Mouse (Mus musculus) liver, embryonic 12.5 days (tissue): ENCODE data around the gene Rps9. TPM values are rescaled to one million over a fixed set of nuclear protein-coding genes. Genes with fewer than 3 reads are reported as not detected.
"Not testable (repeated sequence)": the region's sequence is repeated elsewhere in the genome, so short reads cannot be mapped to it uniquely, and the experiment has no call there.

Experiments
- ATAC-seq: fragments of 200-750 bp; cut with Nextera tagmentation; 2 replicates; pipeline ENCODE4 v1.8.0; 2017; ENCODE audit warnings: moderate number of reproducible peaks, mild to moderate bottlenecking, moderate library complexity
- H3K27ac ChIP-seq: fragments of 300-500 bp; sonication (generic); 2 replicates; pipeline ENCODE4 v1.5.1; 2016; ENCODE audit warnings: mild to moderate bottlenecking
- H3K27me3 ChIP-seq: fragments of 300-500 bp; sonication (generic); replicated peaks from 2 replicates; pipeline ENCODE4 v1.6.1; 2016; ENCODE audit warnings: mild to moderate bottlenecking, moderate library complexity
- H3K36me3 ChIP-seq: fragments of 300-500 bp; sonication (generic); 2 replicates; pipeline ENCODE4 v1.6.1; 2016; ENCODE audit warnings: mild to moderate bottlenecking, moderate library complexity
- H3K4me1 ChIP-seq: fragments of 300-500 bp; sonication (generic); 2 replicates; pipeline ENCODE4 v1.6.1; 2016
- H3K4me2 ChIP-seq: fragments of 300-500 bp; sonication (generic); 2 replicates; pipeline ENCODE4 v1.6.1; 2016; ENCODE audit warnings: mild to moderate bottlenecking, moderate library complexity
- H3K4me3 ChIP-seq: fragments of 300-500 bp; sonication (generic); 2 replicates; pipeline ENCODE4 v1.5.1; 2016; ENCODE audit warnings: mild to moderate bottlenecking, moderate library complexity
- H3K9ac ChIP-seq: fragments of 300-500 bp; sonication (generic); 2 replicates; pipeline ENCODE4 v1.6.1; 2016; ENCODE audit warnings: mild to moderate bottlenecking, moderate library complexity
- H3K9me3 ChIP-seq: fragments of 300-500 bp; sonication (generic); replicated peaks from 2 replicates; pipeline ENCODE4 v1.6.1; 2016; ENCODE audit warnings: mild to moderate bottlenecking, moderate library complexity
- WGBS: fragments of 180-500 bp; shearing (Covaris S2); methylation state at CpG from one replicate; pipeline ENCODE4 v1.1.7; 2016; ENCODE audit not compliant: insufficient replicate concordance; 5-methylcytosine and 5-hydroxymethylcytosine counted together
- polyA plus RNA-seq: library from polyadenylated mRNA; unstranded; fragments of >200 nt; fragmentation: Nextera tagmentation; extraction: Ambion mirVana; gene quantifications from 2 replicates; pipeline ENCODE4 v1.2.1, GENCODE M21; 2016

Rps9 gene
- polyA plus RNA-seq, 1 experiment from 2014 or later = 1,310 TPM

DNA sequence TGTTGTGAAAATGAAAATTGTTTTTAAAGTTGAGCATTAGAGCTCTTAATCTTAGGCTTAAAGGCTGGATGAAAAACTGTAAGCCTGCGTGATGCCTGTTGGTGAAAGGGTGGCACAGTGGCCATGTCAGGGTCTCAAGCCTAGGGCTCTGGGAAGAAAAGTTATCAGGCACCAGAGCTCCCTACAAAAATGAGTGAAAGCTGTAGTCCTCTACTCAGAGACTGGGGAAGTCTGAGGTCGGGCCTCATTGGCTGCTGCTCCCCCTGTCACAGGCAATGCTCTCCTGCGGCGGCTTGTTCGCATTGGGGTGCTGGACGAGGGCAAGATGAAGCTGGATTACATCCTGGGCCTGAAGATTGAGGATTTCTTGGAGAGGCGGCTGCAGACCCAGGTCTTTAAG, 1.7 kb downstream of the Rps9 start:
- 4% methylated on average over 7 of the region's 7 CpGs for WGBS
- Histone ChIP-seq H3K27ac (peak overlapping the region; percentile 95), H3K4me2 (peak overlapping the region; percentile 76), H3K4me1 (peaks cover 33% of the 10 kb centered on the region), H3K36me3 (peaks cover 46% of the 10 kb centered on the region), H3K4me3 (peak overlapping the region; percentile 91), H3K9ac (peak overlapping the region; percentile 94)
- not testable (repeated sequence) for ATAC-seq, H3K27me3 ChIP-seq, H3K9me3 ChIP-seq

- Histone ChIP-seq H3K27me3 (no peaks in the 10 kb centered on the region), H3K4me3 (peak overlapping the region; percentile 91), H3K36me3 (peaks cover 45% of the 10 kb centered on the region), H3K4me1 (peaks cover 33% of the 10 kb centered on the region), H3K27ac (peak overlapping the region; percentile 95), H3K9ac (peak overlapping the region; percentile 94), H3K4me2 (peak overlapping the region; percentile 76), H3K9me3 (no peaks in the 10 kb centered on the region)
- whole genome bisulfite sequencing = 17% methylated on average over 6 of the region's 6 CpGs
- no peak for ATAC-seq
Observed at GRCm38 (mm10) chr7:3705911-3706310, 2.1 kb downstream of the Rps9 start.

- ATAC-seq = no peak
- WGBS = 30% methylated on average over 11 of the region's 11 CpGs
- H3K9me3 ChIP-seq = no peaks in the 10 kb centered on the region
- H3K4me2 ChIP-seq = peak overlapping the region; percentile 76
- H3K27ac ChIP-seq = peak overlapping the region; percentile 95
- H3K9ac ChIP-seq = peak overlapping the region; percentile 94
- H3K4me1 ChIP-seq = peaks cover 33% of the 10 kb centered on the region
- no peaks in the 10 kb centered on the region for H3K27me3 ChIP-seq
- peak overlapping the region; percentile 91 for H3K4me3 ChIP-seq
- H3K36me3 ChIP-seq = peaks cover 41% of the 10 kb centered on the region
Observed at GRCm38 (mm10) chr7:3706343-3706934, 2.6 kb downstream of the Rps9 start.

GRCm38 (mm10) chr7:3707027-3707426, 3.2 kb downstream of the Rps9 start:
- Histone ChIP-seq H3K9me3 (no peaks in the 10 kb centered on the region), H3K4me2 (peak overlapping the region; percentile 76), H3K4me1 (peaks cover 33% of the 10 kb centered on the region), H3K9ac (0 out of 2 replicates have a peak overlapping the region, but pooled peaks have one; percentile 94), H3K27ac (peak overlapping the region; percentile 95), H3K36me3 (peaks cover 41% of the 10 kb centered on the region), H3K4me3 (peak overlapping the region; percentile 91; the same call in 1 of the 2 replicates), H3K27me3 (no peaks in the 10 kb centered on the region)
- 23% methylated on average over 4 of the region's 4 CpGs for WGBS
- no peak for ATAC-seq

- Histone ChIP-seq H3K9ac (no peak overlapping the region), H3K4me1 (peaks cover 30% of the 10 kb centered on the region), H3K4me2 (no peak overlapping the region), H3K36me3 (peaks cover 41% of the 10 kb centered on the region), H3K4me3 (no peak overlapping the region), H3K27ac (peak overlapping the region; percentile 49; the same call in 1 of the 2 replicates), H3K9me3 (no peaks in the 10 kb centered on the region), H3K27me3 (no peaks in the 10 kb centered on the region)
- peak; percentile 17; the same call in 1 of the 2 replicates for ATAC-seq
- WGBS = 19% methylated on average over 7 of the region's 7 CpGs
Observed at GRCm38 (mm10) chr7:3707568-3708413, 4.0 kb downstream of the Rps9 start.

DNA sequence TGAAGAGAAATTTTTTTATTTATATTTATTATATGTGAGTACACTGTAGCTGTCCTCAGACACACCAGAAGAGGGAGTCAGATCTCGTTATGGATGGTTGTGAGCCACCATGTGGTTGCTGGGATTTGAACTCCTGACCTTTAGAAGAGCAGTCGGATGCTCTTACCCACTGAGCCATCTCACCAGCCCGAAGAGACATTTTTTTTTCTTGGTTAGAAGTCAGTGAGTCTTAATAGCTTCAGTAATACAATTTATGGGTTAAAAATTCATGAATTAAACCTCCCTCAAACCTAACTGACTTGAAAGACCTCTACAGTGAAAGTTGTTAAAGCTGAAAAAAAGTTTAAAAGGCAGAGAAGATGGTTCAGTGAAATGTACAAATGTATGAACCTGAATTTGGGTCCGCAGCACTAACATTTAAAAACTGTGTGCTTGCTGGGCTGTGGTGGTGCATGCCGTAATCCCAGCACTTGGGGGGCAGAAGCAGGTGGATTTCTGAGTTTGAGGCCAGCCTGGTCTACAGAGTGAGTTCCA, 4.7 kb downstream of the Rps9 start:
- H3K4me1 ChIP-seq = peaks cover 23% of the 10 kb centered on the region
- peak overlapping the region; percentile 49 for H3K27ac ChIP-seq
- H3K9ac ChIP-seq, H3K9me3 ChIP-seq, H3K4me3 ChIP-seq, H3K4me2 ChIP-seq, H3K27me3 ChIP-seq, ATAC-seq: not testable (repeated sequence)
- peaks cover 41% of the 10 kb centered on the region for H3K36me3 ChIP-seq
- WGBS = 30% methylated on average over 5 of the region's 5 CpGs

DNA sequence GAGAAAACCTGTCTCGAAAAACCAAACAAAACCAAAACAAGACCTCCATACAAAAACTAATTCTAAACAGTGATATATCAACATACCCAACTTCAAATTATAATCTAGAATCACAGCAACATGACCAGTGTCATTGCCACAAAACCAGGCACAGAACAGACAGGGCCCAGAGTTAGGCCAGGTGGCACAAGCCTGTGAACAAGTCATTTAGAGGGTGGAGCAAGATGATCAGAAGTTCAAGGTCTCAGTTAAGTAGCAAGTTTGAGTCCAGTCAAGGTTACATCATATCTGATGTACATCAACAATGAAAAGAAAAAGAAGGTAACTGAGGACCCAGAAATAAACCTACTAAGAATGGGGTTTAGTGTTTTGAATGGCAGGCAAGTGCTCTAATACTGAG, 5.2 kb downstream of the Rps9 start:
- H3K4me1 ChIP-seq = peaks cover 23% of the 10 kb centered on the region
- no peak overlapping the region for H3K4me2 ChIP-seq
- no peak overlapping the region for H3K4me3 ChIP-seq
- no peaks in the 10 kb centered on the region for H3K9me3 ChIP-seq
- 67% methylated on average over 1 of the region's 1 CpGs for WGBS
- no peak for ATAC-seq
- H3K36me3 ChIP-seq = peaks cover 41% of the 10 kb centered on the region
- peak overlapping the region; percentile 30; the same call in 1 of the 2 replicates for H3K27ac ChIP-seq
- H3K27me3 ChIP-seq = no peaks in the 10 kb centered on the region
- no peak overlapping the region for H3K9ac ChIP-seq

DNA sequence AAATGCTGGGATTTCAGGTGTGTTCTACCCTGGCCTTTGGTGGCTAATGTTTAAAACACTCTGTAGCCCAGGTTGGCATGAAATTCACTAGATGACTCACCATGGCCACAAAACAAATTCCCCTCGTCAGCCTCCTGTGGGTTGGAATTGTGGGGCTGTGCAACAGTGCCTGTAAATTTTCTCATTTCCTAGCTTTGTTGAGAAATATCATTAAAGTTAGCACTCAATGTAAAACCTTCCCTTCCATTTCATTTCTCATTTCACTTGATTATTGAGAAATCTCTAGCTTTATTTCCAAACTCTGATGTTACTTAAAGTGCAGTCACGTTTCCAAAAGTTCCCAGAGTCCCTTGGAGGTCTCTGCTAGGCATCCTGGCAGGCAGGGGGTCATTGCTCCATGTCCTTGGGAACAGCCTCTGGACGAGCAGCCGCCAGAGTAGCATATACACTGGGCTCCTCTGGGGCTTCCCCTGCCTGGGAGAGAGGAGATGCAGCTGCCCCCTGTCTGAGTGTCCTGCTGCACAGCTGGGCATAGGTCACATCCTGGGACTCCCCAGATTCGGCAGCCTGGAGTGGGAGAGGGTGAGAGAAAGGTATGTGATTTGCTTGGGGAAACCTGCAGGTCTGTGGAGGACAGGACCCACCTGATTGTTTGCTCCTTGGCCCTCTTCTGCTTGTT, 8.6 kb downstream of the Rps9 start:
- Histone ChIP-seq H3K9ac (no peak overlapping the region), H3K36me3 (peaks cover 8% of the 10 kb centered on the region), H3K9me3 (no peaks in the 10 kb centered on the region), H3K4me1 (no peaks in the 10 kb centered on the region), H3K4me3 (no peak overlapping the region), H3K27ac (no peak overlapping the region), H3K4me2 (no peak overlapping the region), H3K27me3 (no peaks in the 10 kb centered on the region)
- no peak for ATAC-seq
- WGBS = 42% methylated on average over 5 of the region's 5 CpGs

GRCm38 (mm10) chr7:3715249-3715648, 11.5 kb downstream of the Rps9 start:
- Histone ChIP-seq H3K4me3 (no peak overlapping the region), H3K9ac (no peak overlapping the region), H3K27me3 (no peaks in the 10 kb centered on the region), H3K27ac (no peak overlapping the region), H3K4me2 (no peak overlapping the region), H3K9me3 (no peaks in the 10 kb centered on the region), H3K36me3 (no peaks in the 10 kb centered on the region), H3K4me1 (no peaks in the 10 kb centered on the region)
- ATAC-seq = no peak
- WGBS = 16% methylated on average over 1 of the region's 1 CpGs

DNA sequence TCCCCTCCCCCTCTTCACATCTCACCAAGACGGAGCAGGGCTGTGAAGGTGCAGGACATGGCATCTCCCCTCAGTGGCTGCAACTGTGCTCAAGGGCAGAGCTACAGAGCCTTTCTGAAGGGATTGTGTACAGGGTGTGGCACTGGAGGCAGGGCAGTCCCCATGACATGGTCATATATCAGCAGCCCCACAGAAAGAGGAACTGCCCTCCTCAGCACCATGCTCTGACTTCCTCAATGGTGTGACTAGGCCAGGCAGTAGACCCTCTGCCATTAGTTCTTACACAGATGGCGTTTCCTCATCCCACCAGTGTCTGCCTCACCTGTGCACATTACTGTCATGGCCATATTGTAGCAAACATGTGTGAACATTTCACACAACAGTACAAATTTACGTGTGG, 16.5 kb downstream of the Rps9 start, which contains the start of gene Pirb:
Gene Pirb (minus strand): TSS at position 124 of the 400 bp plus-strand sequence.
- H3K9ac ChIP-seq, H3K4me3 ChIP-seq, H3K4me1 ChIP-seq, H3K36me3 ChIP-seq, H3K9me3 ChIP-seq, H3K4me2 ChIP-seq, ATAC-seq, H3K27ac ChIP-seq, H3K27me3 ChIP-seq: not testable (repeated sequence)
- 31% methylated on average over 1 of the region's 3 CpGs for WGBS

DNA sequence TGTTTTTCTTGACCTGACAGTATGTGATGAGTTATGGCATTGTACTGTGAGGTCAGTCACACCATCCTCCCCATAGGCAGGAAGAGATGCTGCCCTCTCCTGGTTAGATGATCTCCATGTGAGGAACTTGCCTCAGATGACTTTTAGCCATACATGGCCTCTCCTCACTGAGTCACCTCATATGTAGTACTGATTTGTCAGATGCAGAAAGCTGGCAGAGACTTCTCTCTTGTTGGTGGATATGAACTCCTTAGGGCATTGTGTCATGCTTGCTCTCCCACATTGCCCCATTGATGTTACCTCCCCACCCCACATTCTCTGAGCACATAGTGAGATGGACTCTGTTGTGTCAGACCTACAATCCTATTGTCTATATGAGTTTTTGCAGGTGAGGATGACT, 21.7 kb downstream of the Rps9 start:
- not testable (repeated sequence) for H3K4me1 ChIP-seq

DNA sequence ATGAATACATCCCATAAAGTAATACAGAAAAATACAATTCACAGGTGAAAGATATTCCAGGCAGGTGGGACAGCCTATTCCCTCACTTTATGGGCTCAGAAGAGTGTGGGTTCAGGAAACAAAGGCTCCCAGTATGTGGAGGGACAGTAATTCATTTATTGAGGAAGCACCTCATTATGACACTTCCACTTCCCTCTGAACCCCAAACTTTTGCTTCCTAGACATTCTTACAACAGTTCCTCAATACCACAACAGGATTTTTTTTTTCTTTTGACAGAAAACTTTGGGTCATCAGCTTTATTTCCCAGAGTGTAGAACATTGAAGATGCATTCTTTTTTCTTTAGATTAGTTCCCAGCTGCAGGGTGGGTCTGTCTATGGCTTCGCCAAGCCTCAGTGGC, 28.9 kb downstream of the Rps9 start:
- not testable (repeated sequence) for H3K4me3 ChIP-seq, H3K4me2 ChIP-seq, H3K9ac ChIP-seq, H3K27ac ChIP-seq, H3K27me3 ChIP-seq, H3K4me1 ChIP-seq, ATAC-seq, H3K9me3 ChIP-seq, H3K36me3 ChIP-seq
- no CpG with 5 or more reads among the region's 1 CpGs for WGBS

More for the DNA sequence above, 21.7 kb downstream of the Rps9 start:
- not testable (repeated sequence) for H3K4me2 ChIP-seq, H3K4me3 ChIP-seq, H3K27ac ChIP-seq, ATAC-seq, H3K9me3 ChIP-seq, H3K27me3 ChIP-seq, H3K36me3 ChIP-seq, H3K9ac ChIP-seq
